Mouse (Mus musculus) gastrocnemius, postnatal 36 days (tissue): ENCODE results near the gene Krtap3-2. TPM values are rescaled to one million over a fixed set of nuclear protein-coding genes. Genes with fewer than 3 reads are reported as not detected.
"Not testable (repeated sequence)": the region's sequence is repeated elsewhere in the genome, so short reads cannot be mapped to it uniquely, and the experiment has no call there.

Experiments used
- DNase-seq, 2 experiments: peaks; one replicate each; pipeline ENCODE4 v3.0.0; 2022
- intact Hi-C: fragments of 180-260 bp; cut with DNase I; formaldehyde crosslinking; loops from one replicate; pipeline ENCODE4 v1.15.1; 2025
- long read RNA-seq, 2 experiments: library from polyadenylated mRNA; stranded (forward); transcript quantifications; one replicate each; pipeline ENCODE4 v2.0.0; 2021
- total RNA-seq, 2 experiments: library from RNA; stranded (reverse); gene quantifications; 2 replicates each; pipeline ENCODE4 v1.2.3; 2021

The Krtap3-2 gene
- total RNA-seq, result not detected
- long read RNA-seq, experiment 1, result 0 reads
- long read RNA-seq, experiment 2, result 0 reads

DNA sequence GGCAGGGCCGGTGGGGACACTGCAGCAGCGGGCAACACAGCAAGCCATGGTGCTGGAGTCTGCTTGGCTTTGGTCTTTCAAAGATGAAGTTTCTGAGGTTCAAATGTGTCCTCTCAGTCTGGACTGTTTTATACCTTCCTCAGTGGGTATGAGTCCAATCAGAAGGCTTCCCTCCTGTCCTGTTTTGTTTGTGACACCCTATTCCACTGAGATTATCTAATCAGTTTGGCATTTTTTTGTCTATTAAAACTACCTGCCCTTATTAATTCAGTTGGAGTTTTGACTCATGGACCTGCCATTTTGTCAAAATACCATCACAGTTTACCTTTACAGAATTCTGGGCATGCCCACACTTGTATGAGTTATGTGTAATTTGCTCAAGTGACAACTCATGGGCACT, at the start of gene Krtap3-2:
Krtap3-2 (minus strand) TSS at position 101 of the 400 bp plus-strand sequence.
- intact Hi-C loops, result no loop called here
- no peak for DNase-seq

DNA sequence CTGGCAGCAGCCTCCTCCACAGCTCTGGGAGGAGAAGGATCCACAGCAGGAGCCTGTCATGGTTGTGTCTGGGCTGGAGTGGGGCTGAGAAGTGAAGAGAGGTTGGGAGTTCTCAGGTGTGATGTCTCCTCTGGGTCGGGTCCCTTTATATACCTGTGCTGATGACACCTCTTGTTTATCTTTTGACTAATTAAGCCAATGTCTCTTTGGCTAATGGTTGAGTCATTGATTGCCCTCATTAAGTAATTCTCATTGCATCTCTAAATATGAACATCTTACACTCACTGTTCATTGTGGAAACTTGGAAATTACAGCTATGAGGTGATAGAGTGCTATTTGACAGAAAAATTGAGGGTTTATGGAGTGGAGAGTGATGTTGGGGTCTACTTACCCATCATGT, 46.6 kb upstream of the Krtap3-2 start, which contains the start of gene Gm11938:
Gm11938 (minus strand) TSS at position 101 of the 400 bp plus-strand sequence.
- intact Hi-C loops, DNase-seq: not testable (repeated sequence)

DNA sequence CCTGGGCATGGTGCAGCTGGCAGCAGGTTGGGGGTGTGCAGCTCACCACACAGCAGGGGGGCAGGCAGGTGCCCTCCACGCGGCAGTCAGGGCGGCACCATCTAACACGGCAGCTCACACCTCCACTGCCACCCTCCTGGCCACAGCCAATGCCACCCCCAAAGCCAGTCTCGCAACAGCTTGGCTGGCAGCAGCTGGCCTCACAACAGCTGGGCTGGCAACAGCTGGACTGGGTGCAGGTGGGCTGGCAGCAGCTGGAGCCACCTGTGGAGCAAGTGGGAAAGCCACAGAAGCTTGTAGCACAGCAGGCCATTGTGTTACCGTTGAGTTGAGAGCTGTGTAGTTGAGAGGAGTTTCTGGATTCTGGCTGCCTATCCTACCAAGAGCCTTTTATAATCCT, 41.1 kb upstream of the Krtap3-2 start, which contains the start of gene Krtap9-3:
Krtap9-3 (minus strand) TSS at position 364 of the 400 bp plus-strand sequence.
- DNase-seq, intact Hi-C loops: not testable (repeated sequence)

DNA sequence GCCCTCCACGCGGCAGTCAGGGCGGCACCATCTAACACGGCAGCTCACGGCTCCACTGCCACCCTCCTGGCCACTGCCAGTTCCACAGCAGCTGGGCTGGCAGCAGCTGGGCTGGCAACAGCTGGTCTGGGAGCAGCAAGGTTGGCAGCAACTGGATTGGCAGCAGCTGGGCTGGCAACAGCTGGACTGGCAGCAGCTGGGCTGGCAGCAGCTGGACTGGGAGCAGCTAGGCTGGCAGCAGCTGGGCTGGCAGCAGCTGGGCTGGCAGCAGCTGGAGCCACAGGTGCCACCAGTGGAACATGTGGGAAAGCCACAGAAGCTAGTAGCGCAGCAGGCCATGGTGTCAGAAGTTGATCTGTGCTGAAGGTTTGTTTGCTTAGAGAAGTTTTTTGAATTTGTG, 34.3 kb upstream of the Krtap3-2 start, which contains the start of gene Krtap1-3:
Krtap1-3 (minus strand) TSS at position 359 of the 400 bp plus-strand sequence.
- intact Hi-C loops, result no loop called here
- DNase-seq, result no peak

DNA sequence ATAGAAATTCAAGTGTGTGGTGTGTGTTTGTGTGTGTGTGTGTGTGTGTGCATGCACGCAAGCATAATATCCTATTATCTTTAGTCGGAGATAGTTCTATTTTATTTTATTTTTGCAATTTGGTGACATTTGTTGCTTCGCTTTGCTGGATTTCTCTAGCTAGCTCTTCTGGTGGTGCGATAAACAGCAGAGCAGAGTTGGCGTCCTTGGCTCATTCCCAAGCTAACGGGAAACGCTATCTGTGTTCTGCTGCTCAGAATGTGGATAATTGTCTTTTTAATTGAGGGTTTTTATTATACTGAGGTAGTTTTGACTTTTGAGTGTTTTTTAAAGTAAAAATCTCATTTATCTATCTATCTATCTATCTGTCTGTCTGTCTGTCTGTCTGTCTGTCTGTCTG, 28.4 kb upstream of the Krtap3-2 start:
- no peak for DNase-seq
- intact Hi-C loops, result no loop called here

DNA sequence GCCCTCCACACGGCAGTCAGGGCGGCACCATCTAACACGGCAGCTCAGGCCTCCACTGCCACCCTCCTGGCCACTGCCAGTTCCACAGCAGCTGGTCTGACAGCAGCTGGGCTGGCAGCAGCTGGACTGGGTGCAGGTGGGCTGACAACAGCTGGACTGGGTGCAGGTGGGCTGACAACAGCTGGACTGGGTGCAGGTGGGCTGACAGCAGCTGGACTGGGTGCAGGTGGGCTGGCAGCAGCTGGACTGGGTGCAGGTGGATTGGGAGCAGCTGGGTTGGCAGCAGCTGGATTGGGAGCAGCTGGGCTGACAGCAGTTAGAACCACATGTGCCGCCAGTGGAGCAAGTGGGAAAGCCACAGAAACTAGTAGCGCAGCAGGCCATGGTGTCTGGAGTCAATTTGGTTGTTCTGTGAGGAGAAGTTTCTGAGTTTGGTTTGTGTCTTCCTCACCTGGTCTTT, 26.6 kb upstream of the Krtap3-2 start, which contains the start of gene Krtap1-4:
Krtap1-4 (minus strand) TSS at position 410 of the 460 bp plus-strand sequence.
- DNase-seq, result no peak
- intact Hi-C loops, result no loop called here

DNA sequence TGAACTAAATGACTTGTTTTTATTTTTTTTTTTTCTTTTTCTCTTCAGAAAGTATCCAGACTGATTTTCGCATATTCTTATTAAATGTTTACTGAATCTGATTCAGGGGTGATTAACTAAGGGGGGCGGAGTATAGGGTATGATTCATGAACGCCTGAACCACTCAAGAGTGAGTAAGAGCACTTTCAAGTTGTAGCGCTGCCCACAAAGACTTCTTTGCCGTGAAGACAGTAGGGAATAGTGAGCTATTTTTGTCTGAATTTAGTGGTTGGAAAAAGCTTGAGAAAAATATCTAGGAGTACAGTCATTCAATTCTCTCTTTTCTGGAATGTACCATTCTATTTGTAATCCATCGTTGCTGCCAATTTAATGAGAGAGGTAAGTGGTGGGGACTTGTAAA, 24.9 kb upstream of the Krtap3-2 start:
- no peak for DNase-seq
- intact Hi-C loops, result no loop called here

DNA sequence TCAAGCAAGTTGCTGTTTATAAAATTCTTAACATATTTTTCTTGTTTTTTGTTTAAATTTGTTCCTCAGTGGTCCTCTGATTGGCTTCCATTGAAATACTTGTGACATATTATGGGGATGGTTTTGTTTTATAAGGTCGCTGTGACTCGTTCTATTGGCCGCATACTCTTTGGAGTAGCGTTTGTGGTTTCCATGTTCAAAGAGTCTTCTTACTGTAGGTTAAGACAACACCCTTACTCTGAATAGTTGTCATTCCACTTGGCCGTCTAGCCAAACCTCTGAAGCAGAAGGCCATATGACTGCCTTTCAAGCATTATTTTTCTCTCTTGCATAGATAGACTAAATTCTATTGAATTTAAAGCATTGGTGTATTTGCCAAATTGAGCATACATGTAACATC, 24.4 kb upstream of the Krtap3-2 start:
- DNase-seq, result no peak
- intact Hi-C loops, result no loop called here

DNA sequence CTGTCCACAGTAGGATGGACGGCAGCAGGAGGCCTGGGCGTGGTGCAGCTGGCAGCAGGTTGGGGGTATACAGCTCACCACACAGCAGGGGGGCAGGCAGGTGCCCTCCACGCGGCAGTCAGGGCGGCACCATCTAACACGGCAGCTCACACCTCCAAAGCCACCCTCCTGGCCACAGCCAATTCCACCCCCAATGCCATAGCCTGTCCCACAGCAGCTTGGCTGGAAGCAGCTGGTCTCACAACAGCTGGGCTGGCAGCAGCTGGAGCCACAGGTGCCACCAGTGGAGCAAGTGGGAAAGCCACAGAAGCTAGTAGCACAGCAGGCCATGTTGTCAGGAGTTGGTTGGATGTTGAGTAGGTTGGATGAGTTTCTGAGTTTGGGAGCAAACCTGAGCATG, 24.0 kb upstream of the Krtap3-2 start, which contains the start of gene Krtap1-5:
Krtap1-5 (minus strand) TSS at position 381 of the 400 bp plus-strand sequence.
- intact Hi-C loops, result no loop called here
- DNase-seq, result no peak

DNA sequence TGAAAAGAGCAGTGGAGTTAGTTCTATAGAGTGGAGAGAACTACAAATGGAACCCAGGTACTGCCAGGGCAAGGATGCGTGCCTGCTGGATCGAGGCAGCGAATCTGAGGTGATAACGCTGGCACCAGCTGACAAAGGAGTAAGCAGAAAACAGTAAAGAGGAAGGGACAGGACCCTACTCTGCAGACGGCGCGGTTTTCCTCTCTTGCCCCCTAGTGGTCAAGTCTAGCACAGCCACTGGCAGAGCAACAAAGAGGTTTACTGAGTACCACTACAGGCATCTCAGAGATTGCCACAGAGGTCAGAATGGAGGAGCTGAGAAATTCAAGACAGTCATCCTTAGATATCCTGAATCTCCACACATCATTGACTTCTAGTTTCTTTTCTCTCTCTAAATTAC, 17.5 kb upstream of the Krtap3-2 start:
- intact Hi-C loops, result loop anchor here (5.0 to 10.0 kb wide), 2 partner anchors 107 to 189 kb away; partner anchors contain the start of gene Krt10
- peak in 1 of 2 experiments; percentile 24 for DNase-seq

DNA sequence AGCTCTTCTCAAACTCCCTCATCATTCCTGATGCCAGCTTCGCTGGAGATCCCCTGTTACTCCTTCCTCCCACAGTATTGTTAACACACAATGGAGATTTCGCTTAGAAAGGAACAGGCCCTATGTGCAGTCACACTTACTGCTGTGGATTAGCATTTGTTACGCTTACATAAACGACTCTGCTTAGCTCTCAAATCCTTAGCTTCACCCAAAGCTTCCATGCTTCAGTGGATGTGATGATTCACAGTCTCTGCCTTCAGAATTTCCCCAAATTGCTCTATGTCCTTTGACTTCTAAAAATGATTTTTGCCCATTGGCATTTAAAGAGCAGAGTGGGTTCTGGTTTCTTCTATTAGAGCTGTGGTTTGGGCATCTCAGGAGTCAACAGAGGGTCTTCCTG, 16.5 kb upstream of the Krtap3-2 start:
- intact Hi-C loops, result loop anchor here (5.0 to 10.0 kb wide), 2 partner anchors 106 to 188 kb away; partner anchors contain the start of gene Krt10
- DNase-seq, result no peak

DNA sequence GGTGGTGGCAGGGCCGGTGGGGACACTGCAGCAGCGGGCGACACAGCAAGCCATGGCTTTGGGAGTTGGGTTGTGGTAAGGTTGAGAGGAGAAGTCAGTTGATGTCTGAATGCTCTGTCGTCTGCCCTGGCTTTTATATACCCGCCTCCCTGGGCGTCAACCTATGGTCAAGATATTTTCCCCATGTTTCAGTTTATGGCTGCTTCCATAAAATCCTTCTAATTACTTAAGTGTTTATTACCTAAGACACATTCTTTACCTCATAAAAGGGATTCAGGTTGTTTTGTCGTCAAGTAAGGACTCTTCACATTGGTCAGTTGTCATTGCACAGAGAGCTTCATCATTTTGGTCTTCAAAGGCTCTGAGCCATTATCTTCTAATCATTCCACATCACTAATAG, 9.9 kb upstream of the Krtap3-2 start, which contains the start of gene Krtap3-1:
Krtap3-1 (minus strand) TSS at position 101 of the 400 bp plus-strand sequence.
- intact Hi-C loops, result no loop called here

DNA sequence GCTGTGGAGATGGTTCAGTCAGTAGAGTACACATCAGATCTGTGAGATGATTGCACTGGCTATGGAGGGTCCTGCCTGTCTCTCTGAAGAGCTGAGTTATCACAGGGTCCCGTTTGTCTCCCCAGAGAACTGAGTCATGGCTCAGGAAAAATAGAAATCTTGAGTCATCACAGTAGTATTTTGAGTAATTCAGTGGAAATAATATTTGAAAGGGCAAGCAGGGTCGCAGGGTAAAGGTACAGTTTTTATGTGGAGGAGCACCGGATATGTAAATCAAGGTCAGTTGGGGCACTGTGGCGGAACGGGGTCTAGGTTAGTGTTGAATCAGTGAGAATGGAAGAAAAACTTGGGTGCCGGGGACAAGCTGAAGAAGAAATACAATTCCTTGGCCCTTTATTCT, 5.9 kb upstream of the Krtap3-2 start:
- DNase-seq, result no peak
- intact Hi-C loops, result no loop called here

More for the DNA sequence above, 9.9 kb upstream of the Krtap3-2 start, which contains the start of gene Krtap3-1:
- DNase-seq, result no peak

DNA sequence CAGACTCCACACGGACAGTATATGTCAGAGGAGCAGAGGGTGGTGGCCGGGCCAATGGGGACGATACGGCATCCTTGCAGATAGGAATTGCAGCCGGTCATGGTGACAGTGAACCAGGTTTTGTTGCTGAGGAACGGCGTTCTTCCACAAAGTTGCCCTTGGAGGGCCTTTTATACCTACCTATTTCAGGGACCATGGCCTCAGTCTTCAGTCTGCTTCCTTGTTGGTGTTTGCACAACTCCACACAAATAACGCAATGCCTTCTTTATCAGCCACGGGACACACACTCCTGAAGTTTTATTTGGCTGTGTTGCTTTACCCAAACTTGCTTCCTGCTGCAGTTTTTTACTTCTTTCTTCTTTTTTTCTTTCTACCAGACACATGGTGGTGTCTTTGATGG, 2.7 kb upstream of the Krtap3-2 start, which contains the start of gene Gm11939:
Gm11939 (minus strand) TSS at position 101 of the 400 bp plus-strand sequence.
- no peak for DNase-seq
- intact Hi-C loops, result no loop called here

DNA sequence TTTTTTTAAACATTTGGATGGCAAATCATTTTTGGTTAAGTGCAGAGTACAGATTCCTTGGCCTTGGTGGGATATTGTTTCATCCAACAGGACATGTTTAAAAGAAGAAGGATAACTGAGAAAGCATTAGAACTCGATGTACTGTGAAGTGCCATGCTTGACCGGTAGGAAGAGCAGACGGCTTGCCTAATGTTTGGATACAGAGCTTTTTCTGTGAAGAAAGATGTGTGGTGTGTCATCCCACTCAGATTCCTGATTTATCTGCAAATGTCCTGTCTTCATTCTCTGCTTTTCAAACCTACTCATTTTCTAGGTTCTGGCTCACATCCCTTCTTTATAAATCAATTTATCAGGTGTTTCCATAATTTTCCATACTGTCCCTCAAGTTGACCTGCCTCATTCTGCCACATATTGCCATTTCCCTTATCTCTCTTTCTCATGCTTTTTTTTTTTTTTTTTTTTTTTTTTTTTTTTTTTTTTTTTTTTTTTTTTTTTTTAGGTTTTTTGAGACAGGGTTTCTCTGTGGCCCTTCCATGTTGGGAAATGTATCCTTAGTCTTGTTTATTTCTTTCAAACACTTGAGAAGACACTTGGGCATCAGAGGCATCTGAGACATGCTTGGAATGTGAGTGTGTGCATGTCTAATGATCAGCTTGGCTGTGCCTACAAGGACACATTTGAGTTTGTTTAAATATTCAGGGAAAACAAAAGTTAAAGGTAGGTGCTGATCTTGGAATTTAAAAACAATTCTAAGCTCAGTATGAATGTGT, 1.5 kb upstream of the Krtap3-2 start:
- no peak for DNase-seq
- intact Hi-C loops, result no loop called here

DNA sequence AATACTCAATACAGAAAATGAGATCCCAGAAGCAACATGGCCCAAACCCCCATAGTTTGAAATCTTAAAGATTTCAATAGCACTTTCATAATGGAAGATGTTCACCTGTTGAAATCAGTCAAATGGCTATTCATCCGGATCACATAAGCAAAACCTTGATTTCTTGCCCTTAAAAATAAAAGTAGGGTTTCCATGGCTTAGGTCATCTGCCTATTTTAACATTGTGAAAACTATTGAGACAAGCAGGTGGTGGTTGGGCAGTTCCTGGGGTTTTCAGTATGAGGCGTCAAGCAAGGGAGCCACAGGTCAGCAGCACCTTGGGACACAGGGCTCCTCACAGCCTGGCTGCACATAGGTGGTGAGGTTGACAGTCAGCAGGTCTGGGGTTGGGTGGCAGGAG, 458 bp downstream of the Krtap3-2 start:
- no peak for DNase-seq
- intact Hi-C loops, result no loop called here

DNA sequence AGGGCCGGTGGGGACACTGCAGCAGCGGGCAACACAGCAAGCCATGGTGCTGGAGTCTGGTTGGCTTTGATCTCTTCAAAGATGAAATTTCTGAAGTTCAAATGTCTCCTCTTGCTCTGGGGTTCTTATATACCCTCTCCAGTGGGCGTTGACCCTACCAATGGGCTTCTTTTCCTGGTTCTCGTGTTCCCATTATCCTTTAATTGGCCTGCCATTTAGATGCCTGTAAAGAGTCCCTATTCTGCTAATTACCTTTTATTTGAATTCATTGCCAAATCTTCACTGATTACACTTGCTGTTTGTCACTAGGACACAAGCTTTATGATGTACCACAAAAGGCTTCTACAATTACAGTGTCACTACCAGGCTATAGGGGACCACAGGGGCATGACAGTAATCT, 5.9 kb downstream of the Krtap3-2 start, which contains the start of gene Krtap3-3:
Krtap3-3 (minus strand) TSS at position 101 of the 400 bp plus-strand sequence.
- intact Hi-C loops, result no loop called here
- no peak for DNase-seq

DNA sequence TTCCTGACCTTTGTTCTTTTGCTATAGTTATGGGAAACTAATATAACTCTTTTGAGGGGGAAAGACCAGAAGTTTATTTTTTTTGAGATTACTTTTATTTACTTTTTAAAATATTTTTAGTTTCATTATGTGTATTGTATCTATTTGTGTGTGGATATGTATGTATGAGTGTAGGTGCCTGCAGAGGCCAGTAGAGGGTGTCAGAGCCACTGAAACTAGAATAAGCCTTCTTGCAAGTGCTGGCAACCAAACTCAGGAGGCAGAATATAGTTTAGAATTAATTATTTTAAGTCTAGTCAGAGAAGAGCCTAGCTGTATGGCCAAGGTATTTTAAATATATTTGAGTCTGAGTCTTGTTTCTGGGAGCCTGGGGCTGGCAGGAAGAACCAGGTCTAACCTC, 8.8 kb downstream of the Krtap3-2 start:
- intact Hi-C loops, result no loop called here
- DNase-seq, result no peak

DNA sequence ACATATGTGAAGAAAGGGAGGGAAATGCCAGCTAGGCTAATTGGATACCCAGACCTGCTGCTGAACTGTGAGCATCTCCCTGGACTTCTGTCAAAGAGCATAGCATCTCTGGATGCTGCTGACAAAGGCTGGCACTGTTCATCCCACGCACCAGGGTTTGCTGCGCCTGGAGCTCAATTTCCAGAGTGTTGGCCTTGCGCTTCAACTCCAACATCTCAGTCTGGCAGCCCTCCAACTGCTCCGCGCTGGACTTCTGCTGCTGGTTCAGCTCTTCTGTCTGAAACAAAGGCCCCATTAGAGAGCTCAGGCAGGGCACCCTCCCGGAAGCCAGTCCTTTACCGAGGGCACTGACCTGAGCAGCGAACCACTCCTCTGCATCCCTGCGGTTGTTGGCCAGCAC, 16.9 kb downstream of the Krtap3-2 start:
- DNase-seq, result no peak

DNA sequence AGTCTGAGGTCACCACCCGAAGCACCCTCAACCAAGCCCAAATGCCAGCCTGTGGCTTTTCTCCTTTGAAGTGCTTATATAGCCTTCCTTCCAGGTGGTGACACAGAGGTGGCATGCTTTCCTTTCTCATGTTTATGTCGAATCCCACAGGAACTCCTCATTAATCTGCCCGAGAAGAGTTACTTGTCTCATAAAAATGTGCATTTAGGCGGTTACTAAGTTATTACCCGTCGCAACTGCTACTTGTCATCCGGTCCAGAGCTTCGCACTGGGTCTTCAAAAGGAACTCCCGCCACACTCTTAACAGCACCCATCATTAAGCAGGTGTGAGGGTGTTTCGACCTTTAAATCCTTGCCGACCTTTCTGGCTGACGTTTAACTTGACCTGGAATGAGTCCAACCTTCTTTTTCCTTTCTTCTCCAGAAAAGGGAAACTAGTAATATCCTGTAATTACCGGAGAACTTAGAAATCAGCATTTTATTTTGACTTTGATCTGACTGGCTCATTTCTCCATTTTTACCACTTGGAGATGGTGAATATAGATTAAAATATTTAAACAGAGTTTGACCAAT, 35.3 kb downstream of the Krtap3-2 start, which contains the start of gene Krt39:
Krt39 (minus strand) TSS at position 51 of the 573 bp plus-strand sequence.
- DNase-seq, result no peak
- intact Hi-C loops, result no loop called here

More for the DNA sequence above, 16.9 kb downstream of the Krtap3-2 start:
- intact Hi-C loops, result no loop called here

DNA sequence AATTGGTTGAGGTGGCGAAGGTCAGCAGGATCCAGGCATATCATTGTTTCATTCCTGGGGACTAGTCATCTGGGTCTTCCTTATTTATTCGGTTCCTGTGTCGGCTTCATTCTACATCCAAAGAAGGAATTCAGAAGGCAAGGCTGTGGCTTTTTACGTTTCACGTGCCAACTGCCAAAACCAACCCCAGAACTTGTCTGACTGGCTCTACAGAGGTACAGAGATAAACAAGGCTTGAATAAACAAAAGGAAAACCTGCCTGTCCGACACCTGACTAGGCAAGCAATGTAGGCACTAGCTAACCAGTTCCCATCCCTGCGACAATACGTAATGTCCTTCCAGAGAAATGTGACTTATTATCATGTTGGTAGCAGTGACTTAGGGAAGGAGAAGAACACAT, 42.6 kb downstream of the Krtap3-2 start:
- intact Hi-C loops, result no loop called here
- no peak for DNase-seq
